Mouse (Mus musculus): Measurements from ENCODE around the gene Trim62.

- TF ChIP-seq CTCF (IDR thresholded peaks at IDR 0.05; ENCODE audit: low read depth, low read length): no peak
- no peak for TF ChIP-seq POLR2A (IDR thresholded peaks at IDR 0.05; ENCODE audit: insufficient read depth, low read length)
These were observed 17.1 kb downstream of the Trim62 start for GRCm38 (mm10) chr4:128900484-128900883.
